Mouse (Mus musculus) CH12.LX (cell line): ENCODE measurements around the gene Nos2. TPM values are rescaled to one million over a fixed set of nuclear protein-coding genes. Genes with fewer than 3 reads are reported as not detected.
"Not testable (repeated sequence)": the region's sequence is repeated elsewhere in the genome, so short reads cannot be mapped to it uniquely, and the experiment has no call there.

Experiments used
- DNase-seq: peaks from one replicate; pipeline ENCODE4 v3.0.0-alpha.2; 2013; ENCODE audit errors: extremely low read depth
- H3K27ac ChIP-seq: 2 replicates; pipeline ENCODE4 v1.5.1; 2012; ENCODE audit warnings: low read depth, mild to moderate bottlenecking, control low read depth, moderate library complexity; ENCODE audit not compliant: insufficient read depth
- H3K27me3 ChIP-seq: replicated peaks from 2 replicates; pipeline ENCODE3; 2012; ENCODE audit warnings: inconsistent platforms
- H3K36me3 ChIP-seq, 2 experiments: replicated peaks in 1 of 2; 2 replicates each; pipeline versions ENCODE3 to v1.6.1; 2012; ENCODE audit warnings: inconsistent platforms in 1 of 2, low read length in 1 of 2, mild to moderate bottlenecking in 1 of 2, mixed read lengths in 1 of 2, moderate library complexity in 1 of 2; ENCODE audit not compliant: control insufficient read depth in 1 of 2, insufficient read depth in 1 of 2
- H3K4me1 ChIP-seq, 2 experiments: 2 replicates each; pipeline ENCODE4 v1.6.1; 2012; ENCODE audit warnings: inconsistent platforms in 1 of 2, moderate library complexity in 1 of 2; ENCODE audit not compliant: insufficient read depth in 2 of 2, control insufficient read depth in 1 of 2
- H3K4me2 ChIP-seq: 2 replicates; pipeline ENCODE4 v1.6.1; 2012; ENCODE audit warnings: low read depth, mild to moderate bottlenecking, control low read depth; ENCODE audit not compliant: poor library complexity, insufficient read depth, severe bottlenecking
- H3K4me3 ChIP-seq, 3 experiments: fragments of 150-350 bp in 1 of 3; sonication (generic) in 1 of 3; replicated peaks in 1 of 3; 2 replicates each; pipeline versions ENCODE3 to v1.5.1; 2011 to 2012; ENCODE audit warnings: low read depth in 2 of 3, low read length in 2 of 3, mild to moderate bottlenecking in 2 of 3, moderate library complexity in 2 of 3, control low read depth in 1 of 3, improper control_type of control experiment in 1 of 3, inconsistent platforms in 1 of 3, mixed read lengths in 1 of 3; ENCODE audit not compliant: poor library complexity in 1 of 3
- H3K79me2 ChIP-seq: replicated peaks from 2 replicates; pipeline ENCODE4 v1.6.1; 2012; ENCODE audit warnings: mild to moderate bottlenecking, moderate library complexity; ENCODE audit not compliant: control insufficient read depth, poor library complexity, insufficient read depth, severe bottlenecking; ENCODE audit errors: extremely low read depth
- H3K9ac ChIP-seq: 2 replicates; pipeline ENCODE4 v1.6.1; 2012; ENCODE audit warnings: low read depth, mild to moderate bottlenecking, control low read depth, moderate library complexity; ENCODE audit not compliant: insufficient read depth
- H3K9me3 ChIP-seq: replicated peaks from 2 replicates; pipeline ENCODE3; 2012; ENCODE audit warnings: low read length, inconsistent platforms, mixed read lengths
- CTCF ChIP-seq, 2 experiments: IDR thresholded peaks in 1 of 2; conservative IDR thresholded peaks in 1 of 2; 2 replicates each; pipeline ENCODE4 v1.5.1; 2011 to 2012; ENCODE audit warnings: low read depth in 2 of 2, low read length in 2 of 2, improper control_type of control experiment in 1 of 2, inconsistent platforms in 1 of 2, mild to moderate bottlenecking in 1 of 2, moderate library complexity in 1 of 2
- HCFC1 ChIP-seq: IDR thresholded peaks from 2 replicates; pipeline ENCODE4 v1.6.1; 2012; ENCODE audit warnings: low read depth, mild to moderate bottlenecking, inconsistent platforms, low read length, improper control_type of control experiment
- IRF4 ChIP-seq: IDR thresholded peaks from 2 replicates; pipeline ENCODE4 v1.6.1; 2014; ENCODE audit warnings: low read depth, mild to moderate bottlenecking, inconsistent platforms, low read length, improper control_type of control experiment
- KAT2A ChIP-seq: IDR thresholded peaks from 2 replicates; pipeline ENCODE4 v1.6.1; 2012; ENCODE audit warnings: low read length, improper control_type of control experiment, inconsistent platforms; ENCODE audit not compliant: insufficient replicate concordance
- MXI1 ChIP-seq: IDR thresholded peaks from 2 replicates; pipeline ENCODE4 v1.6.1; 2011; ENCODE audit warnings: mild to moderate bottlenecking, low read depth, low read length, improper control_type of control experiment
- NRF1 ChIP-seq: IDR thresholded peaks from 2 replicates; pipeline ENCODE4 v1.6.1; 2014; ENCODE audit warnings: low read depth, mild to moderate bottlenecking, inconsistent platforms, low read length, improper control_type of control experiment, moderate library complexity
- RAD21 ChIP-seq: IDR thresholded peaks from 2 replicates; pipeline ENCODE4 v1.6.1; 2011; ENCODE audit warnings: low read depth, mild to moderate bottlenecking, low read length, improper control_type of control experiment, moderate library complexity
- RCOR1 ChIP-seq: conservative IDR thresholded peaks from 2 replicates; pipeline ENCODE4 v1.6.1; 2012; ENCODE audit warnings: low read depth, mild to moderate bottlenecking, inconsistent platforms, low read length, improper control_type of control experiment
- SMC3 ChIP-seq: IDR thresholded peaks from 2 replicates; pipeline ENCODE4 v1.6.1; 2011; ENCODE audit warnings: low read depth, low read length, improper control_type of control experiment
- TBP ChIP-seq: conservative IDR thresholded peaks from 2 replicates; pipeline ENCODE4 v1.6.1; 2011; ENCODE audit warnings: low read depth, low read length, improper control_type of control experiment
- ZKSCAN1 ChIP-seq: IDR thresholded peaks from 2 replicates; pipeline ENCODE4 v1.6.1; 2012; ENCODE audit warnings: low read depth, inconsistent platforms, low read length, improper control_type of control experiment, borderline replicate concordance
- ZNF384 ChIP-seq: IDR thresholded peaks from 2 replicates; pipeline ENCODE4 v1.6.1; 2012; ENCODE audit warnings: low read depth, low read length, improper control_type of control experiment, inconsistent platforms
- dilution Hi-C: fragments of 300-500 bp; cut with MboI; formaldehyde crosslinking; loops from 2 replicates; pipeline ENCODE4 v1.14.3; 2020; ENCODE audit warnings: low sequenced_read_pairs; ENCODE audit not compliant: extremely low pct_unique_long_range_greater_than_20kb, extremely low pct_ligation_motif_present
- in situ Hi-C: fragments of 300-500 bp; cut with MboI; formaldehyde crosslinking; loops from 3 replicates; pipeline ENCODE4 v1.14.3; 2019; ENCODE audit warnings: low sequenced_read_pairs, low pct_ligation_motif_present, low pct_unique_long_range_greater_than_20kb, mixed read lengths
- polyA plus RNA-seq: library from polyadenylated mRNA; unstranded; fragments of >175 nt; gene quantifications from 2 replicates; pipeline ENCODE4 v1.2.1, GENCODE M21; 2012; ENCODE audit warnings: low read depth; ENCODE audit not compliant: insufficient read length
- total RNA-seq, 2 experiments: library from RNA; depleted of rRNA; stranded (reverse); fragments of 300-350 nt in 1 of 2; fragments of >200 nt in 1 of 2; gene quantifications; 2 replicates each; pipeline ENCODE4 v1.2.3; 2012 to 2014

The Nos2 gene
- total and polyA plus RNA-seq, 3 experiments = 1.6 to 3.4 (median 1.8) TPM

GRCm38 (mm10) chr11:78990096-78990495, 69.5 kb downstream of the Nos2 start:
- no peaks in the 10 kb centered on the region for H3K79me2 ChIP-seq
- peaks cover 5% of the 10 kb centered on the region for H3K9me3 ChIP-seq
- in situ Hi-C loops = no loop called here
- no peak overlapping the region for H3K4me2 ChIP-seq
- dilution Hi-C loops = no loop called here
- no peak overlapping the region for H3K9ac ChIP-seq
- H3K4me1 ChIP-seq = peaks cover 0 to 4% of the 10 kb centered on the region in 2 experiments; a peak in 2 of 4 replicates
- H3K4me3 ChIP-seq = no peak overlapping the region
- DNase-seq = no peak
- no peaks in the 10 kb centered on the region for H3K27me3 ChIP-seq
- peaks cover 2 to 33% of the 10 kb centered on the region in 2 experiments for H3K36me3 ChIP-seq
- H3K27ac ChIP-seq = no peak overlapping the region
- TF ChIP-seq KAT2A = no peak
- no peak for TF ChIP-seq ZKSCAN1

- H3K9ac ChIP-seq, H3K4me2 ChIP-seq, H3K79me2 ChIP-seq, H3K27me3 ChIP-seq, dilution Hi-C loops, DNase-seq, H3K27ac ChIP-seq, H3K4me1 ChIP-seq, in situ Hi-C loops, H3K4me3 ChIP-seq, H3K9me3 ChIP-seq: not testable (repeated sequence)
- peaks cover 5 to 35% of the 10 kb centered on the region in 2 experiments for H3K36me3 ChIP-seq
These were observed 70.4 kb downstream of the Nos2 start for GRCm38 (mm10) chr11:78990875-78991543.

GRCm38 (mm10) chr11:78999118-78999517, 78.5 kb downstream of the Nos2 start:
- no peak overlapping the region for H3K27ac ChIP-seq
- H3K79me2 ChIP-seq = no peaks in the 10 kb centered on the region
- no peak for TF ChIP-seq ZNF384
- TF ChIP-seq TBP = no peak
- TF ChIP-seq NRF1 = no peak
- TF ChIP-seq IRF4 = no peak
- no peak for TF ChIP-seq CTCF (conservative IDR thresholded peaks at IDR 0.05 in 1 of 2, IDR thresholded peaks at IDR 0.05 in 1 of 2; ENCODE audit: low read depth in 2 of 2, low read length in 2 of 2)
- no peak for TF ChIP-seq SMC3
- TF ChIP-seq HCFC1 = no peak
- TF ChIP-seq RAD21 = no peak
- no peak for TF ChIP-seq RCOR1
- TF ChIP-seq MXI1 = no peak
- TF ChIP-seq, all 38 proteins: peak for 0
- Histone ChIP-seq H3K9me3 (peaks cover 22% of the 10 kb centered on the region), H3K4me1 (peaks cover 0 to 12% of the 10 kb centered on the region in 2 experiments; a peak in 1 of 4 replicates), H3K36me3 (peaks cover 3 to 20% of the 10 kb centered on the region in 2 experiments), H3K9ac (no peak overlapping the region), H3K4me3 (no peak overlapping the region), H3K4me2 (no peak overlapping the region), H3K27me3 (no peaks in the 10 kb centered on the region)
- no peak for DNase-seq
- in situ Hi-C loops (no loop called here), dilution Hi-C loops (no loop called here)
